Mouse (Mus musculus): Measurements from ENCODE around the gene Wdr86.

Gene Wdr86

GRCm38 (mm10) chr5:24684578-24685365, 45.8 kb downstream of the Wdr86 start:
- no peak for DNase-seq (ENCODE audit: low read depth, low spot score)

- DNase-seq (ENCODE audit: low read depth, low spot score) = no peak
These were observed 49.1 kb downstream of the Wdr86 start for GRCm38 (mm10) chr5:24681436-24681835.

DNA sequence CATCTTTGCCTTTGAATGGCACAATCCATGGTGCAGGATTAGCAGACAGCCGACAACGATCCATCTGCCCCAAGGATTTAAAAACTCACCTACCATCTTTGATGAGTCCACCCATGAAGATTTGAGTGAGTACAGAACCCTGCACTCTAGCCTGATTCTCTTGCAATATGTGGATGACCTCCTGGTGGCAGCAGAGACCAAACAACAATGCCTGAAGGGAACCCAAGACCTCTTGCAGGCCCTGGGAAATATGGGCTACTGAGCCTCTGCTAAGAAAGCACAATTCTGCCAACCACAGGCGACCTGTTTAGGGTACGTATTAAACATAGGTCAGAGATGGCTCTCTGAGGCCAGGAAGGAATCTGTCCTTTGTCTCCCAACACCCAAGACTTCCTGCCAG, 56.3 kb downstream of the Wdr86 start:
- peak; percentile 60 for DNase-seq (ENCODE audit: low read depth, low spot score)

Data from skeletal muscle tissue, adult 2 months (tissue).